Mouse (Mus musculus): ENCODE results near the gene Rps6ka1.

GRCm38 (mm10) chr4:133899241-133899800 is 11.7 kb upstream of the Rps6ka1 start:
- TF ChIP-seq CTCF (IDR thresholded peaks at IDR 0.05; ENCODE audit: low read depth), result no peak
- TF ChIP-seq EP300 (IDR thresholded peaks at IDR 0.05; ENCODE audit: low read depth), result no peak

Data from heart, postnatal 0 days (tissue).